In the genomic region with DNA sequence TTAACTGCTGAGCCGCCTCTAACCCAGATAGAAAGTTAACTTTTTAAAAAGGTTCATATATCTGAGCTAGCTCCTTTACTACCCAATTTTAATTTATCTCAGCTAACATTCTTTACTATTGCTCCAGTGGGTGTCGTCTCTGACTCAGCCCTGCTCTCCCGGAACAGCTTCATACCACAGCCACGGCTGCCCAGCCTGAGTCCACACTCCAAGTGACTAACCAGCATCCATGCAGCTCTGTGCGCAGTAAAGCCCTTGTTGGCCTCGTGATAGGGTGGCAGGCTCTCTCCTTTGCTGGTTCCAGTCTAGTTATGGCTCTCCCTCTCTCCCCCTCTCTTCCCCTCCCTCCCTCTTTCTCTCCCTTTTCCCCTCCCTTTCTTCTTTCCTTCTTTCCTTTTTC, we compare ENCODE assay signal across 27 mouse cellular contexts. TPM values are rescaled to one million over a fixed set of nuclear protein-coding genes. Genes with fewer than 3 reads are reported as not detected.
DNase-seq lines count a peak whose midpoint lies in the region; ATAC-seq and TF ChIP-seq lines count a peak whose summit lies in the region.
"Had no signal": no experiment of that assay in that cellular context is flagged by ENCODE, and none has a peak within 500 bp of the region (broad histone marks: within the 10 kb centered on the region; RNA-seq: fewer than 3 reads in every experiment).

No protein-coding gene starts in this region.

- intact Hi-C loops in gastrocnemius, adult 2 months (cut with DNase I) = loop anchor here (5.0 to 10.0 kb wide), 2 partner anchors 54 to 256 kb away; partner anchors contain the start of gene Ankrd10

- no peaks in the 10 kb centered on the region for H3K36me3 ChIP-seq in myocyte (ENCODE audit: control insufficient read depth, insufficient read depth)
- H3K36me3 ChIP-seq: embryonic facial prominence, embryonic 12.5 days; heart, embryonic 15.5 days; hindbrain, embryonic 13.5 days; intestine, embryonic 15.5 days had no signal

- TF ChIP-seq CTCF in gastrocnemius, adult 2 months (IDR thresholded peaks at IDR 0.05) = no peak
- TF ChIP-seq CTCF in Patski (IDR thresholded peaks at IDR 0.05) = no peak

- H3K4me3 ChIP-seq in gastrocnemius, adult 2 months = no peak overlapping the region
- no peak overlapping the region for H3K4me3 ChIP-seq in myocyte
- H3K4me3 ChIP-seq: embryonic facial prominence, embryonic 12.5 days; forebrain, embryonic 13.5 days; heart, adult 2 months; heart, embryonic 15.5 days; hindbrain, embryonic 13.5 days; intestine, embryonic 15.5 days had no signal

- POLR2A ChIA-PET in Patski (lab: Charles Lee) = interaction anchor here (1.2 to 1.4 kb wide), 2 partner anchors 56 to 59 kb away, joined by 4 read pairs; partner anchors contain the start of gene Ankrd10

- H3K27ac ChIP-seq in gastrocnemius, adult 2 months = peak overlapping the region; percentile 24; the same call in 1 of the 2 replicates
- H3K27ac ChIP-seq: embryonic facial prominence, embryonic 12.5 days; forebrain, embryonic 13.5 days; heart, adult 2 months; heart, embryonic 15.5 days; hindbrain, embryonic 13.5 days; intestine, embryonic 15.5 days had no signal

- CTCF ChIA-PET in Patski (lab: Charles Lee) = no interaction called here

- no peaks in the 10 kb centered on the region for H3K79me2 ChIP-seq in myocyte (ENCODE audit: control insufficient read depth, insufficient read depth)

- peak; percentile 96 for ATAC-seq in Patski
- ATAC-seq in megakaryocyte-erythroid progenitor cell, adult 5-6 weeks (replicated peaks; ENCODE audit: low FRiP score, low TSS enrichment, poor library complexity, severe bottlenecking) = no peak
- ATAC-seq: forebrain, embryonic 13.5 days; forebrain, postnatal 0 days; intestine, embryonic 15.5 days had no signal

- H3K4me2 ChIP-seq in myocyte (ENCODE audit: low read depth) = peak overlapping the region; percentile 34
- H3K4me2 ChIP-seq: embryonic facial prominence, embryonic 12.5 days; forebrain, embryonic 13.5 days; heart, embryonic 11.5 days; heart, embryonic 15.5 days; hindbrain, embryonic 13.5 days; intestine, embryonic 15.5 days had no signal

- no peaks in the 10 kb centered on the region for H3K27me3 ChIP-seq in Patski
- H3K27me3 ChIP-seq in myocyte (ENCODE audit: control insufficient read depth, insufficient read depth, insufficient read length) = no peaks in the 10 kb centered on the region
- H3K27me3 ChIP-seq: embryonic facial prominence, embryonic 12.5 days; forebrain, embryonic 13.5 days; heart, embryonic 15.5 days; hindbrain, embryonic 13.5 days; intestine, embryonic 15.5 days had no signal

- TF ChIP-seq POLR2A in myocyte (IDR thresholded peaks at IDR 0.05; ENCODE audit: insufficient read length, low read depth) = peak; percentile 49

- H3ac ChIP-seq in myocyte (ENCODE audit: control insufficient read depth, insufficient read length) = no peak overlapping the region

- in situ Hi-C loops in Patski (cut with MboI; ENCODE audit: low pct_unique_long_range_greater_than_20kb) = no loop called here

- no peak for DNase-seq in gastrocnemius, adult 2 months
- DNase-seq in gastrocnemius, adult 8-10 months (ENCODE audit: low spot score in 2 of 2) = no peak
- DNase-seq in 3T3-L1 (ENCODE audit: low read depth, low spot score) (peak; percentile 84), Patski (ENCODE audit: low read depth, low spot score) (no peak)
- DNase-seq in adrenal gland, postnatal 14 days = no peak
- no peak for DNase-seq in ovary, postnatal 36 days (ENCODE audit: low spot score)
- DNase-seq: adrenal gland, adult 8-10 months; B cell, adult 2 months; cerebellum, adult 11-12 months; cerebellum, adult 9-10 months; cerebellum, postnatal 25 days; forebrain, postnatal 0 days had no signal

TF ChIP-seq in myocyte, 11 proteins besides CTCF, POLR2A, EP300 and RAD21:
- TF ChIP-seq USF1 (IDR thresholded peaks at IDR 0.05; ENCODE audit: low read depth) (no peak), REST (IDR thresholded peaks at IDR 0.05; ENCODE audit: insufficient read depth, insufficient read length) (no peak), POLR2AphosphoS2 (IDR thresholded peaks at IDR 0.05; ENCODE audit: insufficient read length, low read depth) (peak; percentile 48), TCF12 (IDR thresholded peaks at IDR 0.05; ENCODE audit: insufficient read depth, poor library complexity, severe bottlenecking) (no peak), MYOG (IDR thresholded peaks at IDR 0.05; ENCODE audit: control insufficient read depth in 1 of 3, insufficient read depth in 1 of 3, insufficient read length in 2 of 3, low read depth in 2 of 3) (peak in 2 of 3 experiments; percentile 15 to 79), MYOD1 (IDR thresholded peaks at IDR 0.05; ENCODE audit: control insufficient read depth in 1 of 3, insufficient read length in 2 of 3, low read depth in 2 of 3) (peak in 1 of 3 experiments; percentile 68)

RNA-seq across cellular contexts. Expression of gene 1700016D06Rik, which starts 9.6 kb away (rescaled TPM):
- not detected for total RNA-seq in gastrocnemius, adult 2 months (2021)
- total RNA-seq in gastrocnemius, adult 8-10 months (2022) = not detected
- polyA plus RNA-seq in Patski (2021) = not detected
- polyA plus RNA-seq in myocyte (2012; fragmentation: generic; extraction: Trizol) = 0.30 TPM
- not detected in 2 replicates for total RNA-seq in adrenal gland, postnatal 14 days (2021)
- not detected in 2 replicates for total RNA-seq in megakaryocyte-erythroid progenitor cell, adult 5-6 weeks (2014; fragmentation: Nextera tagmentation)
- not detected in 2 replicates for total RNA-seq in megakaryocyte-erythroid progenitor cell, adult 5-6 weeks (2017)
- total RNA-seq: adrenal gland, adult 8-10 months; adrenal gland, postnatal 4 days; forebrain, postnatal 0 days; gastrocnemius, postnatal 14 days; heart, adult 2 months; heart, postnatal 14 days; hematopoietic stem cell, adult 5-6 weeks; MEL had no signal
- polyA plus RNA-seq: cortical plate, adult 2 months; embryonic facial prominence, embryonic 12.5 days; forebrain, embryonic 13.5 days; heart, adult 2 months; heart, embryonic 11.5 days; heart, embryonic 15.5 days; hindbrain, embryonic 13.5 days; intestine, embryonic 15.5 days had no signal

RNA-seq across cellular contexts. Expression of gene Arhgef7, which starts 36.2 kb away (rescaled TPM):
- 10 to 100 TPM; 30.3 to 50.9 TPM for total RNA-seq in gastrocnemius, adult 2 months (2021)
- 10 to 100 TPM; 26.8 to 33.1 (median 29.5) TPM for total RNA-seq in gastrocnemius, adult 8-10 months (2022)
- 53.7 TPM for polyA plus RNA-seq in Patski (2021)
- 24.5 TPM for polyA plus RNA-seq in myocyte (2012; fragmentation: generic; extraction: Trizol)
- 54.4 and 64.5 TPM in 2 replicates for total RNA-seq in adrenal gland, postnatal 14 days (2021)
- total RNA-seq in megakaryocyte-erythroid progenitor cell, adult 5-6 weeks (2014; fragmentation: Nextera tagmentation) = 27.2 and 28.2 TPM in 2 replicates
- 10.7 and 52.1 TPM in 2 replicates for total RNA-seq in megakaryocyte-erythroid progenitor cell, adult 5-6 weeks (2017)

RNA-seq across cellular contexts. Expression of gene Ankrd10, which starts 55.7 kb away (rescaled TPM):
- total RNA-seq in gastrocnemius, adult 2 months (2021) = 10 to 100 TPM; 15.3 to 16.0 TPM
- 10 to 100 TPM in 2 of 4 experiments, 1 to 10 TPM in 2; 9.1 to 13.0 (median 11.0) TPM for total RNA-seq in gastrocnemius, adult 8-10 months (2022)
- polyA plus RNA-seq in Patski (2021) (78.7 TPM), myocyte (2012; fragmentation: generic; extraction: Trizol) (71.9 TPM)
- 57.2 and 61.8 TPM in 2 replicates for total RNA-seq in adrenal gland, postnatal 14 days (2021)
- total RNA-seq in megakaryocyte-erythroid progenitor cell, adult 5-6 weeks (2014; fragmentation: Nextera tagmentation) = 69.7 and 75.0 TPM in 2 replicates
- total RNA-seq in megakaryocyte-erythroid progenitor cell, adult 5-6 weeks (2017) = 43.0 and 66.4 TPM in 2 replicates
